Mouse (Mus musculus) duodenum, adult 2 months (tissue): ENCODE results near the gene Cnnm1. TPM values are rescaled to one million over a fixed set of nuclear protein-coding genes. Genes with fewer than 3 reads are reported as not detected.

Experiments used
- polyA plus RNA-seq: library from polyadenylated mRNA; depleted of rRNA; stranded (reverse); fragments of >200 nt; gene quantifications from 2 replicates; pipeline ENCODE4 v1.2.3, GENCODE M21; 2012; ENCODE audit warnings: low replicate concordance; rRNA removed

Cnnm1 gene
- 1.9 and 2.7 TPM in 2 replicates for polyA plus RNA-seq

DNA sequence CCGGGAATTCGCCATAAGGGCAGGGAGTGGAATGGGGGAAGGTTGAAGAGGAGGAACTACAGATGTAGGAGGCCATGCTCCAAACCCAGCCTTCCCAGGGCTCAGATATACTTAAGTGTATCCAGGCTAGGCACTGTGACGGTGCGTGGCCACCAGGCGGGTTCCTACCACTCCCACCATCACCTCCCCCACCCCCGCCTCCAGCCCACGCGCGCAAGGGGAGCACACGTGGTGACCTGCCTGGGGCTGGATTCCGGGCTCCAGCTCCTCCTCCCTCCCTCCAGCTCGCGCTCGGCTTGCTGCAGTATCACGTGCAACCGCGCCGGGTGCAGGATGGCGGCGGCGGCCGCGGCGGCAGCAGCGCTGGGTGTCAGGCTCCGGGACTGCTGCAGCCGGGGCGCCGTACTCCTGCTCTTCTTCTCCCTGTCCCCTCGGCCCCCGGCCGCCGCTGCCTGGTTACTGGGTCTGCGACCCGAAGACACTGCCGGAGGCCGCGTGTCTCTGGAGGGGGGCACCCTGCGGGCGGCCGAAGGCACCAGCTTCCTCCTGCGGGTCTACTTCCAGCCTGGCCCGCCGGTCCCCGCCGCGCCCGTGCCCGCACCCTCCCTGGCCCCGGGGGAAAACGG lies at the start of gene Cnnm1:
Gene Cnnm1, plus strand, starts transcription at position 325 of the 626 bp plus-strand sequence.

DNA sequence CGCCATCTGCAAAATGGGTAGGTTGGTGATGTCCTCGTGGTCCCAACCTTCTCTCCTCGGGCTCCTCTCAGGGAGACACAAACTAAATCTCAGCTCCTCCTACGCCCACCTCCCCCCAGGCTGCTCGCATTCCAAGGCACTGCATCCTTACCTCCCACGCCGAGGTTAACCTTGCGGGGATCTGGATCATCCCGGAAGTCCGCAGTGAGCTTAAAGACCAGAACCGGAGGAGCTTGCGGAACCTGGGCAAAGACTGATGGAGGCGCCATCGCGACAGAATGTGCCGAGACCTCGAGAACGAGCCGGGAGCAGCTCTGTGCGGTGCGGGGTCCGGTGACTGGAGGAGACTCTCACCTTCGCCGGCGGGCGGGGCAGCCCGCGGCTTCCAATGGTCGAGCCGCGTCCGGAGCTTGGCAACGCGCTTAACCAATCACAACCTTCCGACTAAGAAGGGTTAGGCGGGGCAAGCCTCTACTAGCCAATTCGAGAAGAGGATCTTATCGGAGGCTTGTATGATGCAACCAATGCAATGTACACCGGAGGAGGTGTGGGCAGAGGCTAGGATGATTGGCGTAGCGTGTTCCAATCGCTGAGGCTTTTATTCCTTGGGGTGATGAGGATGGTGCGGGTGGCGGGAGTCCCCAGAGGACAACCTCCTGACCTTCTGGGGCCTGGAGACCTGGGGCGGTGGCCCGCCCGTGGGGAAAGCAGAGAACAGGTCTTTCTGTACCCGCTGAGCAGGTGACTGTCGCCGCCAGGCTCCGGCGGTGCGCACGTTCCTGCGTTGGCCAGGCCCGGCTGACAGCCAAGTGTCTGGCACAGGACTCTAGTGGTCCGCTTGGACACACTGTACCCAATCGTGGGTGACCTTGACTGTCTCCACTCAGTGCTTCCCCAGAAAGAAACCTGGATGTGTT lies 84.2 kb downstream of the Cnnm1 start, which contains the start of gene Got1:
Gene Got1, minus strand, starts transcription at position 419 of the 917 bp plus-strand sequence.

Other genes with a start within 250 kb of the Cnnm1 start
- 0.38 and 0.44 TPM in 2 replicates for gene Hpse2, start 52.1 kb upstream of the Cnnm1 start, polyA plus RNA-seq
- 43.9 and 53.4 TPM in 2 replicates for gene Got1, start 84.2 kb downstream of the Cnnm1 start, polyA plus RNA-seq
- 9.1 and 30.1 TPM in 2 replicates for gene Nkx2-3, start 171.9 kb downstream of the Cnnm1 start, polyA plus RNA-seq
- gene Slc25a28, start 234.4 kb downstream of the Cnnm1 start, polyA plus RNA-seq = 73.7 and 74.1 TPM in 2 replicates
- gene Entpd7, start 249.2 kb downstream of the Cnnm1 start, polyA plus RNA-seq = 16.7 and 23.5 TPM in 2 replicates